11 mouse cellular contexts compared by ENCODE assay signal in genomic region chr9:32509706-32510156, GRCm38 (mm10). TPM values are rescaled to one million over a fixed set of nuclear protein-coding genes. Genes with fewer than 3 reads are reported as not detected.
A peak's percentile ranks its signal among the peaks of the same experiment; 100 is the strongest.
DNase-seq lines count a peak whose midpoint lies in the region; ATAC-seq and TF ChIP-seq lines count a peak whose summit lies in the region.
"Had no signal": no experiment of that assay in that cellular context is flagged by ENCODE, and none has a peak within 500 bp of the region (broad histone marks: within the 10 kb centered on the region; RNA-seq: fewer than 3 reads in every experiment).

No protein-coding gene starts in this region.

- no peak for TF ChIP-seq CTCF in MEL (IDR thresholded peaks at IDR 0.05 in 2 of 3, conservative IDR thresholded peaks at IDR 0.05 in 1 of 3; ENCODE audit: control insufficient read depth in 1 of 3, insufficient read depth in 1 of 3, low read depth in 2 of 3, low read length in 3 of 3, poor library complexity in 1 of 3, severe bottlenecking in 1 of 3)
- no peak for TF ChIP-seq CTCF in left cerebral cortex, adult 2 months (IDR thresholded peaks at IDR 0.05)

- 66% methylated on average over 7 of the region's 7 CpGs for WGBS in hindbrain, embryonic 12.5 days

- no peak overlapping the region for H3K4me2 ChIP-seq in hindbrain, embryonic 12.5 days (replicated peaks)
- H3K4me2 ChIP-seq: embryonic facial prominence, embryonic 12.5 days had no signal

- peak; percentile 9 for DNase-seq in gastrocnemius, postnatal 14 days
- no peak for DNase-seq in gastrocnemius, postnatal 25 days
- DNase-seq in MEL (ENCODE audit: low read depth, low spot score), result peak; percentile 48
- peak; percentile 37 for DNase-seq in lung, postnatal 10 days
- DNase-seq in spleen, postnatal 4 days (ENCODE audit: low spot score in 2 of 2), result peak; percentile 68 to 77
- DNase-seq in left cerebral cortex, adult 2 months (ENCODE audit: extremely low spot score in 1 of 2, low spot score in 2 of 2), result no peak
- DNase-seq in adrenal gland, postnatal 36 days, result no peak
- DNase-seq: kidney, adult 2 months had no signal

- no peak for ATAC-seq in hindbrain, embryonic 12.5 days (ENCODE audit: low FRiP score)

- H3K36me3 ChIP-seq in MEL (ENCODE audit: control insufficient read depth in 1 of 2, insufficient read depth in 2 of 2, low read length in 2 of 2), result peaks cover 0 to 62% of the 10 kb centered on the region in 2 experiments; a peak in 3 of 4 replicates
- H3K36me3 ChIP-seq in hindbrain, embryonic 12.5 days, result no peaks in the 10 kb centered on the region
- H3K36me3 ChIP-seq: embryonic facial prominence, embryonic 12.5 days had no signal

- intact Hi-C loops in gastrocnemius, postnatal 14 days (cut with DNase I; ENCODE audit: low total_unique reads), result no loop called here
- intact Hi-C loops in left cerebral cortex, adult 2 months (cut with DNase I), result no loop called here

- no peak for TF ChIP-seq POLR2A in MEL (IDR thresholded peaks at IDR 0.05; ENCODE audit: control insufficient read depth in 1 of 2, insufficient read depth in 1 of 2, low read depth in 1 of 2, low read length in 2 of 2, poor library complexity in 1 of 2)

- no peak for TF ChIP-seq RAD21 in MEL (IDR thresholded peaks at IDR 0.05; ENCODE audit: low read depth, low read length)

- peaks cover 36 to 69% of the 10 kb centered on the region in 2 experiments for H3K4me1 ChIP-seq in MEL (ENCODE audit: control insufficient read depth in 1 of 2, insufficient read depth in 2 of 2, low read length in 2 of 2)
- H3K4me1 ChIP-seq in hindbrain, embryonic 12.5 days, result peaks cover 14% of the 10 kb centered on the region; the same call in 1 of the 2 replicates

- H3K4me3 ChIP-seq in MEL (ENCODE audit: control insufficient read depth in 1 of 2, insufficient read depth in 1 of 2, low read depth in 2 of 2, low read length in 2 of 2), result no peak overlapping the region
- no peak overlapping the region for H3K4me3 ChIP-seq in left cerebral cortex, adult 2 months
- no peak overlapping the region for H3K4me3 ChIP-seq in hindbrain, embryonic 12.5 days
- H3K4me3 ChIP-seq: embryonic facial prominence, embryonic 12.5 days had no signal

- H3K27ac ChIP-seq in MEL (ENCODE audit: control insufficient read depth, low read depth, low read length), result peak overlapping the region; percentile 48
- H3K27ac ChIP-seq in left cerebral cortex, adult 2 months, result no peak overlapping the region
- H3K27ac ChIP-seq in hindbrain, embryonic 12.5 days, result no peak overlapping the region

- no peaks in the 10 kb centered on the region for H3K27me3 ChIP-seq in MEL (ENCODE audit: control insufficient read depth in 1 of 2, insufficient read depth in 2 of 2, low read length in 2 of 2)
- no peaks in the 10 kb centered on the region for H3K27me3 ChIP-seq in hindbrain, embryonic 12.5 days
- H3K27me3 ChIP-seq: embryonic facial prominence, embryonic 12.5 days had no signal

- H3K9ac ChIP-seq in MEL (ENCODE audit: control insufficient read depth, low read depth, low read length, poor library complexity, severe bottlenecking), result peak overlapping the region; percentile 12; the same call in 1 of the 2 replicates
- H3K9ac ChIP-seq in hindbrain, embryonic 12.5 days, result no peak overlapping the region
- H3K9ac ChIP-seq: embryonic facial prominence, embryonic 12.5 days had no signal

- no peaks in the 10 kb centered on the region for H3K9me3 ChIP-seq in MEL (replicated peaks; ENCODE audit: insufficient read depth, low read length)
- no peaks in the 10 kb centered on the region for H3K9me3 ChIP-seq in hindbrain, embryonic 12.5 days (replicated peaks)
- H3K9me3 ChIP-seq: embryonic facial prominence, embryonic 12.5 days had no signal

- TF ChIP-seq EP300 in MEL (IDR thresholded peaks at IDR 0.05; ENCODE audit: low read depth in 1 of 2, low read length in 2 of 2), result 0 out of 4 replicates have a peak, but pooled peaks of 1 of the 2 experiments have one; percentile 40

- peaks cover 43% of the 10 kb centered on the region for H3K79me2 ChIP-seq in MEL (ENCODE audit: control insufficient read depth, insufficient read depth, low read length, poor library complexity)

TF ChIP-seq in MEL, 35 proteins besides CTCF, POLR2A, EP300 and RAD21:
- TF ChIP-seq ETS1 (IDR thresholded peaks at IDR 0.05; ENCODE audit: low read depth, low read length), result peak; percentile 59; the same call in 1 of the 2 replicates
- 0 out of 2 replicates have a peak, but pooled peaks have one; percentile 26 for TF ChIP-seq MXI1 (IDR thresholded peaks at IDR 0.05; ENCODE audit: low read depth, low read length)
- peak; percentile 61 for TF ChIP-seq RCOR1 (IDR thresholded peaks at IDR 0.05; ENCODE audit: low read depth, low read length)
- TF ChIP-seq MEF2A (IDR thresholded peaks at IDR 0.05; ENCODE audit: extremely low read depth, insufficient replicate concordance, low read depth, low read length, poor library complexity, severe bottlenecking), result no peak
- TF ChIP-seq MAZ (IDR thresholded peaks at IDR 0.05; ENCODE audit: low read depth, low read length), result peak; percentile 35; the same call in 1 of the 2 replicates
- no peak for TF ChIP-seq ZMIZ1 (IDR thresholded peaks at IDR 0.05; ENCODE audit: low read depth, low read length)
- peak; percentile 32; the same call in 1 of the 2 replicates for TF ChIP-seq BHLHE40 (IDR thresholded peaks at IDR 0.05; ENCODE audit: borderline replicate concordance, low read depth, low read length)
- TF ChIP-seq MYB (IDR thresholded peaks at IDR 0.05; ENCODE audit: low read depth, low read length), result no peak
- TF ChIP-seq TCF12 (IDR thresholded peaks at IDR 0.05; ENCODE audit: low read depth, low read length), result 0 out of 2 replicates have a peak, but pooled peaks have one; percentile 25
- TF ChIP-seq SIN3A (IDR thresholded peaks at IDR 0.05; ENCODE audit: low read length), result peak; percentile 37; the same call in 1 of the 2 replicates

RNA-seq across cellular contexts. Expression of gene Fli1, which starts 32.9 kb away (rescaled TPM):
- 10 to 100 TPM; 16.2 to 16.6 TPM for total RNA-seq in gastrocnemius, postnatal 14 days (2021)
- total RNA-seq in gastrocnemius, postnatal 25 days (2021), result 1 to 10 TPM; 7.3 to 9.4 TPM
- 22.1 and 24.3 TPM in 2 replicates for total RNA-seq in MEL (2012; rRNA removed)
- 100 to 1,000 TPM in 1 of 2 experiments, 10 to 100 TPM in 1; 13.8 to 171 TPM for polyA plus RNA-seq in MEL (2012; ENCODE audit: insufficient read depth in 1 of 2, insufficient read length in 2 of 2, low read depth in 1 of 2, low replicate concordance in 2 of 2, missing spikeins in 1 of 2)
- 1 to 10 TPM; 3.5 to 5.9 TPM for total RNA-seq in left cerebral cortex, adult 2 months (2021)
- 24.4 and 26.4 TPM in 2 replicates for polyA plus RNA-seq in hindbrain, embryonic 12.5 days (2016; fragmentation: Nextera tagmentation; extraction: Ambion mirVana)
- 10 to 100 TPM; 15.4 to 15.5 TPM for total RNA-seq in adrenal gland, postnatal 36 days (2021)
- polyA plus RNA-seq: C2C12 had no signal

Comparison
In these comparisons a context has a peak if more than half of its experiments do, and no peak if none do; other contexts are left out.
1. DNase-seq: peak in gastrocnemius, postnatal 14 days (single experiment), MEL (single experiment), lung, postnatal 10 days (single experiment) and spleen, postnatal 4 days (2 of 2); none in gastrocnemius, postnatal 25 days (single experiment), left cerebral cortex, adult 2 months (0 of 2) and adrenal gland, postnatal 36 days (0 of 2).